Mouse (Mus musculus) forebrain, embryonic 16.5 days (tissue): ENCODE data around the gene Capza1. TPM values are rescaled to one million over a fixed set of nuclear protein-coding genes. Genes with fewer than 3 reads are reported as not detected.
"Not testable (repeated sequence)": the region's sequence is repeated elsewhere in the genome, so short reads cannot be mapped to it uniquely, and the experiment has no call there.

Source experiments
- ATAC-seq: fragments of 200-750 bp; cut with Nextera tagmentation; 2 replicates; pipeline ENCODE4 v1.8.0; 2017; ENCODE audit warnings: mild to moderate bottlenecking, moderate library complexity
- H3K27ac ChIP-seq: fragments of 300-500 bp; sonication (generic); 2 replicates; pipeline ENCODE4 v1.5.1; 2014; ENCODE audit warnings: low read length, control low read depth
- H3K27me3 ChIP-seq: fragments of 300-500 bp; sonication (generic); replicated peaks from 2 replicates; pipeline ENCODE4 v1.6.1; 2014; ENCODE audit warnings: low read length; ENCODE audit not compliant: control insufficient read depth, insufficient read depth
- H3K36me3 ChIP-seq: fragments of 300-500 bp; sonication (generic); 2 replicates; pipeline ENCODE4 v1.6.1; 2014; ENCODE audit not compliant: control insufficient read depth, insufficient read depth
- H3K4me1 ChIP-seq: fragments of 300-500 bp; sonication (generic); replicated peaks from 2 replicates; pipeline ENCODE4 v1.6.1; 2014; ENCODE audit warnings: low read length; ENCODE audit not compliant: control insufficient read depth, insufficient read depth
- H3K4me2 ChIP-seq: fragments of 300-500 bp; sonication (generic); 2 replicates; pipeline ENCODE4 v1.6.1; 2014; ENCODE audit warnings: mild to moderate bottlenecking, low read length, control low read depth
- H3K4me3 ChIP-seq: fragments of 300-500 bp; sonication (generic); replicated peaks from 2 replicates; pipeline ENCODE4 v1.5.1; 2014; ENCODE audit warnings: mild to moderate bottlenecking, low read length, control low read depth
- H3K9ac ChIP-seq: fragments of 300-500 bp; sonication (generic); replicated peaks from 2 replicates; pipeline ENCODE4 v1.6.1; 2014; ENCODE audit warnings: low read depth, low read length, control low read depth
- H3K9me3 ChIP-seq: fragments of 300-500 bp; sonication (generic); 2 replicates; pipeline ENCODE4 v1.6.1; 2016; ENCODE audit warnings: low read length; ENCODE audit not compliant: control insufficient read depth
- WGBS: fragments of 180-500 bp; shearing (Covaris S2); extraction: QIAGEN DNeasy Blood & Tissue Kit; methylation state at CpG from one replicate; pipeline ENCODE4 v1.1.7; 2014; 5-methylcytosine and 5-hydroxymethylcytosine counted together
- polyA plus RNA-seq: library from polyadenylated mRNA; unstranded; fragments of >200 nt; fragmentation: Nextera tagmentation; extraction: Ambion mirVana; gene quantifications from 2 replicates; pipeline ENCODE4 v1.2.1, GENCODE M21; 2015

The Capza1 gene
- 169 and 183 TPM in 2 replicates for polyA plus RNA-seq

DNA sequence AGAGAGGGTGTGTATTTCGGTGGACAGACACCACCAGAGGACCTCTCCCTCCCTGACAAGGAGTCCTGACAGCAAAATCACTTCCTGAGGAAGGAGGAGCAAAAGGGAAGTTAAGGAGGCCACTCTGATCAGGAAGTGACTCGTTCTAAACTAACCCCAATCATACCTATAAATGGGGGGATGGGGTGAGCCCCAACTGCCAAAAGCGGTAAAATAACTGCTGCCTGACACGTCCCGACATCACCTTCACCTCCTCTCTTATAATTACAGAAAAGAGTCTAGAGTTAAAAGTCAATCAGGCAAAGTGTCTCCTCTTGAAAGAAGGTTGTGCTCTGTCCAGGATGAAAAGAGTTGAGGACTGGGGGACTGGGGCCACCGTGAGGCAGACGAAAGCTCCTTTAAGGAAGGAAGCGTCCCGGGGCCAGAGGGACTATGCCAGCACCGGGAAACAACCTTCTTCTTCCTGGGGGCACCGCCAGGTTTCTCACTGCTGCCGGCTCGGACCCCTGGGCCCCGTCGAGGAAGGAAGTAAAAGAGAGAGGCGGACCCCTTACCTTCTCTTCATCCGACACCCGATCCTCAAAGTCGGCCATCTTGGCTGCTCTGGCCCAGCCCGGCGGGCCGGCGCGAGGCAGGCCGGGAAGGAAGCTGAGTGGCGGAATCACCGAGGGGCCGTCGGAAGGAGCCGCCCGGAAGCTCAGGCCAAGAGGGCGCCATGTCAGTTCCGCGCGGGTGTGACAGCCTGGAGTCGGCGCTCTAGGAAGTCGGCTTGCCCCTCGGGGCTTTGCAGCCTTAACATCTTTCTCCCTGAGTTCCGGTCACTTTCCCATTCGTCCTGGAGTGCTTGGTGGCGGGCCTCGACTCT lies at the start of gene Capza1, which contains the start of gene St7l:
Gene Capza1 (minus strand): TSS at position 720 of the 865 bp plus-strand sequence.
Gene St7l (plus strand): TSS at position 220 of the 865 bp plus-strand sequence.
- Histone ChIP-seq H3K27ac (peak within 1 kb of the TSS; percentile 92), H3K4me2 (peak within 1 kb of the TSS; percentile 80), H3K9ac (peak within 1 kb of the TSS; percentile 90), H3K36me3 (no peaks in the 10 kb centered on the region), H3K9me3 (no peaks in the 10 kb centered on the region), H3K4me3 (peak within 1 kb of the TSS; percentile 76), H3K27me3 (no peaks in the 10 kb centered on the region), H3K4me1 (peaks cover 33% of the 10 kb centered on the region)
- under 1% methylated on average over 42 of the region's 43 CpGs for WGBS
- peak; percentile 98 for ATAC-seq

DNA sequence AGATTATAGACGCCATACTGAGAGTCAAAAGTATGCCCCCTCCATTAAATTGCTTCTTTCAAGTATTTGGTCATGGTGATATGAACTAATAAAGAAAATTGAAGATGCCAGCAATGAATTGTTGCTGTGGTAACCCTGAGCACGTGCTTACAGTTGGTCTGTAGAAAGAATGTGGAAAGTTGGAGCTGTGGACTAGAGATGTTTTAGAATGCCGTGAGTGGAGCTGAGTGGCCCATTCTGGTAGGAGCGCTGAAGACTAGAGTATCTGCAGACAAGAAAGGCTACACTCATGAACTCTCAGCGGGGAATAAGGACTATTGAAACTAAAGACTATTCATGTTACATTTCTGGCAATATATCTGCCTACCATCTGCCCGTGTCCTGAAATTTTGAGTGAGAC lies 44.9 kb upstream of the Capza1 start:
- Histone ChIP-seq H3K9ac (no peak overlapping the region), H3K4me3 (no peak overlapping the region), H3K4me2 (no peak overlapping the region), H3K27ac (no peak overlapping the region), H3K36me3 (peaks cover 8% of the 10 kb centered on the region), H3K4me1 (no peaks in the 10 kb centered on the region), H3K9me3 (no peaks in the 10 kb centered on the region), H3K27me3 (no peaks in the 10 kb centered on the region)
- ATAC-seq = no peak
- 84% methylated on average over 6 of the region's 6 CpGs for WGBS

GRCm38 (mm10) chr3:104906007-104906406 lies 41.7 kb upstream of the Capza1 start:
- H3K36me3 ChIP-seq = peaks cover 11% of the 10 kb centered on the region
- H3K9me3 ChIP-seq = no peaks in the 10 kb centered on the region
- H3K4me3 ChIP-seq = no peak overlapping the region
- no peaks in the 10 kb centered on the region for H3K4me1 ChIP-seq
- H3K27ac ChIP-seq = no peak overlapping the region
- no peak for ATAC-seq
- no peaks in the 10 kb centered on the region for H3K27me3 ChIP-seq
- no peak overlapping the region for H3K9ac ChIP-seq
- 92% methylated on average over 3 of the region's 3 CpGs for WGBS
- no peak overlapping the region for H3K4me2 ChIP-seq

GRCm38 (mm10) chr3:104905389-104905788 lies 41.1 kb upstream of the Capza1 start:
- H3K9ac ChIP-seq = no peak overlapping the region
- H3K4me2 ChIP-seq = no peak overlapping the region
- no peak overlapping the region for H3K4me3 ChIP-seq
- H3K4me1 ChIP-seq = no peaks in the 10 kb centered on the region
- H3K27ac ChIP-seq = no peak overlapping the region
- H3K36me3 ChIP-seq = peaks cover 13% of the 10 kb centered on the region
- no peak for ATAC-seq
- no peaks in the 10 kb centered on the region for H3K27me3 ChIP-seq
- 95% methylated on average over 4 of the region's 4 CpGs for WGBS
- no peaks in the 10 kb centered on the region for H3K9me3 ChIP-seq

- Histone ChIP-seq H3K4me2 (no peak overlapping the region), H3K4me3 (no peak overlapping the region), H3K27me3 (no peaks in the 10 kb centered on the region), H3K9me3 (no peaks in the 10 kb centered on the region), H3K4me1 (no peaks in the 10 kb centered on the region), H3K36me3 (peaks cover 21% of the 10 kb centered on the region), H3K27ac (no peak overlapping the region), H3K9ac (no peak overlapping the region)
- ATAC-seq = no peak
- WGBS = 97% methylated on average over 4 of the region's 4 CpGs
These were observed 36.8 kb upstream of the Capza1 start for GRCm38 (mm10) chr3:104901154-104901553.

DNA sequence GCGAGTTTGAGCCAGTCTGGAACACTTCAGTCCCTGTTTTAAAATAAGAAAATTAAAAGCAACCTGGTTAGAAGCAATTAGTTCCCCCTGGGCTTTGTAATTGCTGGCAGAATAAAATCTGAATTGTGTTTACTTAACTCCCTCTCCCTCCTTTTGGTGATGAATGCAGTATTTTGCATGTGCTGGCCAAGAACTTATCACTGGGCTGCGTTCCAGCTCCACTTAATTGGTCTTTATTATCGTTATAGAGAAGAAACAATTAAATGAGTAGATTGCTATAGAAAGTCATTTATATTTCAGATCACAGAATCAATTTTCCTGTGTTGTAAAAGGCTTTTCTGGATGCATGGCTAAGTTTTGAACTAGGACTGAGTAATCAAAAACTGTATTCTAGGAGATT lies 31.8 kb upstream of the Capza1 start:
- 27% methylated on average over 3 of the region's 3 CpGs for WGBS

DNA sequence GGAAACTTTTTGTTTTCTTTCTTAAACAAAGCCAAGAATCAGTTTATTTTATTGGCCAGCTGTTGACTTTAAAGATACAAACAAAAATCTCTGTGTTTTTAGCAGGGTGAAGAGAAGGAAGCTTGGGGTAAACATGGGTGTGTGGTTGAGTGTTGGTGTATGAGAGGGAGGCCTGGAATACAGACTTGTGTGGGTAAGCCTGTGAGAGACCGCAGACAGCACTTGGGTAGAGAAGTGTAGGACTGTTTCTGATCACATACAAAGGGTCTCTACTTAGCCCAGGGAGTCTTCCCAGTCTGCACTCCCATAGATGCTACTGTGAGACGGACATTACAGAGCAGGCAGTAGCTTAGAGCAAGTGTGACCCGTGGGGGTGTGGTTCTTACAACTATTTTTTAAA lies 24.3 kb upstream of the Capza1 start:
- Histone ChIP-seq H3K4me1 (no peaks in the 10 kb centered on the region), H3K9ac (no peak overlapping the region), H3K4me2 (no peak overlapping the region), H3K27me3 (no peaks in the 10 kb centered on the region), H3K4me3 (no peak overlapping the region), H3K9me3 (no peaks in the 10 kb centered on the region), H3K36me3 (peaks cover 25% of the 10 kb centered on the region), H3K27ac (no peak overlapping the region)
- WGBS = 95% methylated on average over 3 of the region's 3 CpGs
- ATAC-seq = no peak

More for the DNA sequence above, 31.8 kb upstream of the Capza1 start:
- Histone ChIP-seq H3K9ac (no peak overlapping the region), H3K4me1 (no peaks in the 10 kb centered on the region), H3K4me3 (no peak overlapping the region), H3K27me3 (no peaks in the 10 kb centered on the region), H3K4me2 (no peak overlapping the region), H3K36me3 (peaks cover 24% of the 10 kb centered on the region), H3K27ac (no peak overlapping the region), H3K9me3 (no peaks in the 10 kb centered on the region)
- no peak for ATAC-seq

DNA sequence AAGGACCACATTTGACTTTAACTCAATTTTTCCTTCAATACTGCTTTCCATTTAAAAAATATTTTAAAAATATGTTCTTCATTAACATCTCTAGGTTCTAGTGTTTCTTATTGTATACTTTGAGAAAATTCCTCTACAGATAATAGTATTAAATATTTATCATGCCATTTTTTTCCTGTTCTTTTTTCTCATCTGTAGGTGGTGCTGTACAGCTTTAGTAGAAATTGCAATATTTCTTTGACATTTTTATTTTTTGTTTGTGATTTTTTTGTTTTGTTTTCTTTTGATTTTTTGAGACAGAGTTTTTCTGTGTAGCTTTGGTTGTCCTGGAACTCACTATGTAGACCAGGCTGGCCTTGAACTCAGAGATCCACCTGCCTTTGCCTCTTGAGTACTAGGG lies 5.3 kb upstream of the Capza1 start:
- H3K4me3 ChIP-seq = no peak overlapping the region
- no peak overlapping the region for H3K9ac ChIP-seq
- no peak for ATAC-seq
- no peak overlapping the region for H3K4me2 ChIP-seq
- H3K4me1 ChIP-seq = peaks cover 12% of the 10 kb centered on the region
- no peaks in the 10 kb centered on the region for H3K27me3 ChIP-seq
- peaks cover 20% of the 10 kb centered on the region for H3K36me3 ChIP-seq
- H3K9me3 ChIP-seq = no peaks in the 10 kb centered on the region
- no peak overlapping the region for H3K27ac ChIP-seq

- H3K27ac ChIP-seq, ATAC-seq, H3K9me3 ChIP-seq, H3K4me2 ChIP-seq, H3K27me3 ChIP-seq, H3K4me3 ChIP-seq, H3K36me3 ChIP-seq, H3K9ac ChIP-seq: not testable (repeated sequence)
- peaks cover 30% of the 10 kb centered on the region for H3K4me1 ChIP-seq
These were observed 2.4 kb upstream of the Capza1 start for GRCm38 (mm10) chr3:104866674-104867073.
